Mouse (Mus musculus) hindbrain, embryonic 14.5 days (tissue): ENCODE data around the gene Spata2l. TPM values are rescaled to one million over a fixed set of nuclear protein-coding genes. Genes with fewer than 3 reads are reported as not detected.
"Not testable (repeated sequence)": the region's sequence is repeated elsewhere in the genome, so short reads cannot be mapped to it uniquely, and the experiment has no call there.

Source experiments
- ATAC-seq: fragments of 200-750 bp; cut with Nextera tagmentation; 2 replicates; pipeline ENCODE4 v1.8.0; 2017; ENCODE audit warnings: moderate number of reproducible peaks, mild to moderate bottlenecking, moderate TSS enrichment, moderate library complexity; ENCODE audit not compliant: low FRiP score
- DNase-seq: peaks from one replicate; pipeline ENCODE4 v3.0.0-alpha.2; 2015; ENCODE audit warnings: low spot score
- H3K27ac ChIP-seq: fragments of 300-500 bp; sonication (generic); 2 replicates; pipeline ENCODE4 v1.5.1; 2014; ENCODE audit warnings: mild to moderate bottlenecking, moderate library complexity
- H3K27me3 ChIP-seq: fragments of 300-500 bp; sonication (generic); 2 replicates; pipeline ENCODE4 v1.6.1; 2014; ENCODE audit warnings: mild to moderate bottlenecking, low read length, mixed read lengths; ENCODE audit not compliant: control insufficient read depth, insufficient read depth
- H3K36me3 ChIP-seq: fragments of 300-500 bp; sonication (generic); replicated peaks from 2 replicates; pipeline ENCODE4 v1.6.1; 2014; ENCODE audit not compliant: control insufficient read depth, insufficient read depth
- H3K4me1 ChIP-seq: fragments of 300-500 bp; sonication (generic); replicated peaks from 2 replicates; pipeline ENCODE4 v1.6.1; 2014; ENCODE audit warnings: antibody characterized with exemption, low read length, mixed read lengths; ENCODE audit not compliant: control insufficient read depth, insufficient read depth
- H3K4me2 ChIP-seq: fragments of 300-500 bp; sonication (generic); replicated peaks from 2 replicates; pipeline ENCODE4 v1.6.1; 2014; ENCODE audit warnings: mild to moderate bottlenecking, moderate library complexity
- H3K4me3 ChIP-seq: fragments of 300-500 bp; sonication (generic); replicated peaks from 2 replicates; pipeline ENCODE4 v1.5.1; 2014; ENCODE audit warnings: mild to moderate bottlenecking, low read length
- H3K9ac ChIP-seq: fragments of 300-500 bp; sonication (generic); 2 replicates; pipeline ENCODE4 v1.6.1; 2014
- H3K9me3 ChIP-seq: fragments of 300-500 bp; sonication (generic); 2 replicates; pipeline ENCODE4 v1.6.1; 2016; ENCODE audit warnings: low read length; ENCODE audit not compliant: control insufficient read depth
- WGBS: fragments of 180-500 bp; shearing (Covaris S2); extraction: QIAGEN DNeasy Blood & Tissue Kit; methylation state at CpG from one replicate; pipeline ENCODE4 v1.1.7; 2014; 5-methylcytosine and 5-hydroxymethylcytosine counted together
- polyA plus RNA-seq: library from polyadenylated mRNA; unstranded; fragments of >200 nt; fragmentation: Nextera tagmentation; extraction: Ambion mirVana; gene quantifications from 2 replicates; pipeline ENCODE4 v1.2.1, GENCODE M21; 2014

Spata2l gene
- polyA plus RNA-seq = 8.4 and 9.1 TPM in 2 replicates

DNA sequence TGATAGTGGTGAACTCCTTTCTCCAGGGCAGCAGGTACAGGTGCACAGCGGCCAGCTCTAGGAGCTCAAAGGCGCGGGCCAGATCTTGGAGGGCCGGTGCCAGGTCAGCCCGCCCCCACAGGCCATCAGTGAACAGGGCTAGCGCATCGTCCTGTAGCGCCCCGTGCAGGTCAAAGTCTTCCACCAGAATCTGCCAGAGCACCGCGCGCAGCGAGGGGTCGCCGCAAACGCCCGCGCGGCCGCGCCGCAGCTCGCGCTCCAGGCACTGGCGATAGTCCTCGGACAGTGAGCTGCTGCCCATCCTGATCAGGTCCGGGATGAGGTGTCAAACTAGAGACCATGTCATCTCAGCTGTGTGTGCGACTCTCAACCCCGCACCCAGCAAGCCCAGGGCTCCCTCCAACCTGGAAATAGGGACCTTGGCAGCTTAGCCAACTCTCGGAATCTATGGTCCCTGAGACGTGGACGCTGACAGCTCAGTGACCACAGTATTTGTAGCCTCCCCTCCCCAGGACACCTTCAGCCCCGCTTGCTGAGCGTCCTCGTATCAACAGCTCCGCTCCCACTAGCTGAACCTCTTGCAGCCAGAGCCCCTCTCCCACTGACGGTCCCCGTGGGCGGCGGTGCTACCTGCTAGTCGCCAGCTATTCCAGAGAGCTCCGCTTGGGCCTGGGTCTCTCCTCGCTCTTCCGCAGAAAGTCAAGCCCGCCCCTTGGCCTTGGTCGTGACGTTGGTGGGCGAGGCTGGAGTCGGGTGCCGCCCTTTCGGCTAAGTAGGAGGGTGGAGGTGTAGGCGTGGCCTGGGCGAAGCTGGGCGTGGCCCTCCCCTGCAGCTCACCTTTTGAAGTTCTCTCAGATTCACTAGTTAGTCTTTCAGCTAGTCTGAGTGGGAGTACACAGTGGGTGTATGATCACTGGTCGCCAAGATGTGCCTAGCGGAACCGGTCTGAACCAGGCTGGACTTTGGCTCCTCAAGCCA lies at the start of gene Spata2l:
Gene Spata2l, minus strand, starts transcription at position 714 of the 978 bp plus-strand sequence.
- peak within 1 kb of the TSS; percentile 74 for H3K4me2 ChIP-seq
- peak within 1 kb of the TSS; percentile 43 for H3K4me3 ChIP-seq
- H3K36me3 ChIP-seq = no peaks in the 10 kb centered on the region; the same call in 1 of the 2 replicates
- H3K27me3 ChIP-seq = 0 out of 2 replicates have a peak, but pooled peaks cover 10% of the 10 kb centered on the region
- H3K4me1 ChIP-seq = peaks cover 17% of the 10 kb centered on the region; the same call in 1 of the 2 replicates
- DNase-seq = peak; percentile 76
- peak; percentile 75 for ATAC-seq
- peak within 1 kb of the TSS; percentile 60 for H3K9ac ChIP-seq
- no peaks in the 10 kb centered on the region for H3K9me3 ChIP-seq
- WGBS = 2% methylated on average over 57 of the region's 57 CpGs
- H3K27ac ChIP-seq = no peak within 1 kb of the TSS

DNA sequence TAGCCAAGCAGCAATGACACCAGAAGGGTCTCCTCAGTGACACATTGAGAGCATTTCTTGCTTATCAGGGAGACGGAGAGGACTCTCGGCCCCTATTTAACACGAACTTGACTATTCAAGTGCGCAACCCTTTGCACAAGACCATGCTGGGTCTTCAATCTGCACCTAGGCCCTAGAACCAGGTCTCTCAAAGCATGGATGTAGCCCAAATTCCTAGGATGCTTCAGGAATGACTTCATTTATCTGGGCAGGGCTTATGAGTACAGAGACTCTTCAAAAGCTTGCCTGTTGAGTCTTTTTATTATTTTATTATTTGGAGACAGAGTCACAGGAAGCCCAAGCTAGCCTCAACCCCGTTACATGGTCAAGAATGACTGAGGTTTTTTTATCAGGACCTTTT lies 48.5 kb upstream of the Spata2l start:
- H3K27ac ChIP-seq = no peak overlapping the region
- no peaks in the 10 kb centered on the region for H3K36me3 ChIP-seq
- 92% methylated on average over 5 of the region's 5 CpGs for WGBS
- H3K9ac ChIP-seq = no peak overlapping the region
- DNase-seq (no peak), ATAC-seq (no peak)
- H3K4me2 ChIP-seq = no peak overlapping the region
- no peaks in the 10 kb centered on the region for H3K4me1 ChIP-seq
- no peaks in the 10 kb centered on the region for H3K9me3 ChIP-seq
- no peak overlapping the region for H3K4me3 ChIP-seq
- no peaks in the 10 kb centered on the region for H3K27me3 ChIP-seq

DNA sequence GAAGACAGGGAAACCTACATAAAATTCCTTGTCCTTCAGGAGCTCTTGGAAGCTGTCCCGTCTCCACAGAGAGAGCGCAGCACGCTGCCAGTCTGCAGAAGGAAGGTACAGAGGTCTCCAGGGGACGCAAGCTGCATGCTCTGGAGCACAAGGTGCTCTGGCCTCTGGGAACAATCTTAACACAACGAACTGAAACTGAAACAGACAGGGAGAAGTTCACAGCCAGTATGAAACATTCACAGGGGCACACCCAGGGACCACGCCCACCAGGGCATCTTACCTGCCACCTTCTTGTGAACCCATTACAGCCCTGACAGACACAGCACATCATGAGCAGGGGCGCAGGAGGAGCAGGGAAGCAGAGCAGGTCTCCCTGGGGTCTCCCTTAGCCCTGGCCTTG lies 48.0 kb upstream of the Spata2l start:
- H3K4me1 ChIP-seq = no peaks in the 10 kb centered on the region
- no peak overlapping the region for H3K4me3 ChIP-seq
- H3K27ac ChIP-seq = no peak overlapping the region
- no peak overlapping the region for H3K9ac ChIP-seq
- no peaks in the 10 kb centered on the region for H3K9me3 ChIP-seq
- WGBS = 96% methylated on average over 7 of the region's 7 CpGs
- ATAC-seq = no peak
- no peaks in the 10 kb centered on the region for H3K36me3 ChIP-seq
- no peak overlapping the region for H3K4me2 ChIP-seq
- no peaks in the 10 kb centered on the region for H3K27me3 ChIP-seq
- DNase-seq = no peak

DNA sequence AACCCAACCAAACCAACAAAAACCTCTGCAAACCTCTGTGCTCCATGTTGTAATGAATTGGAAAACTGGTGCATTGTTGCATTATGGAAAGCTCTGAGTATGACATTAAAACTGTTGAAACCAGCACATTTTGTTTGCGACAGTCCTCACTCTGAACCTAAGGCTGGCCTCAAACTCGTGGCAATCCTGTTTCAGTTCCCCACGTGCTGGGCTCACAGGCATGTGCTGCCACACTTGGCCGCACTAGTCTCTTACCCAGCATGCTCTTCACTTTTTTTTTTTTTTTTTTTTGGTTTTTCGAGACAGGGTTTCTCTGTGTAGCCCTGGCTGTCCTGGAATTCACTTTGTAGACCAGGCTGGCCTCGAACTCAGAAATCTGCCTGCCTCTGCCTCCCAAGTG lies 47.0 kb upstream of the Spata2l start:
- not testable (repeated sequence) for H3K4me2 ChIP-seq, H3K4me3 ChIP-seq, DNase-seq, H3K27me3 ChIP-seq, H3K36me3 ChIP-seq, H3K9ac ChIP-seq, ATAC-seq, H3K9me3 ChIP-seq, H3K4me1 ChIP-seq, H3K27ac ChIP-seq
- WGBS = 94% methylated on average over 5 of the region's 6 CpGs

DNA sequence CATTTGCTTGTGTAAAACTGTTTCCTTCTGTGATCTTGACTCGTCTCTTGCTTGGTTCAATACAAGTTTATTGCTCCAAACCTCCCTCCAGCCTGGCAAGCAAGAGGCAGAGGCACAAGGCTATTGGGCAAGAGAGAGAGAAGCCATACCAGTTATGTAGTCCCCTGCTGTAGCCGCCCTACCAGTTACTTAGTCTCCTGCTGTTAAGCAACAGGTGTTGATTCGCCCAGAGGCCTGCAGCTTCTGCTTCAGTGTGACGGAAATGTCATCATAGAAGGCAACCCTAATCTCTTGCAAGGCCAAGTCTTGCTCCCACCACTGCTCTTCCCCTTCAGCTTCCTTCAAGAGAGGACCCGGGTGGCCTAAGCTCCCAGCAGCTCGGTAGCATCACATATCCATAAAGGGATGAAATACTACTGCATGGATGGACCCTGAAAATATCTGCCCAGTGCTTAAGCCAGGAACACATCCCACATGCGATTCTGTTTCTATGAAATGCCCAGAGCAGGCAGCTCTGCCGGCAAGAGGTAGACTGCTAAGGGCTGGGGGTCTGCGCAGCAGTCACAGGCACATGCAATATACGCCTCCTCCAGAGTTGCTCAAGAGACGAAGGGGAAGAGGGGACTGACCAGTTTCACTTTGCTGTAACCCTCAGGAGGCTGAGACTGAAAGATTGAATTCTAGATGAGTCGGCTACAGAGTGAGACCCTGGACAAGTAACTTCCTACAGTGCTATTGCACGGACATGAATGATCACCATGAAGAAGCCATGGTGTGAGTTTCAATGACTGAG lies 44.5 kb upstream of the Spata2l start:
- no peak overlapping the region for H3K27ac ChIP-seq
- no peak overlapping the region for H3K4me2 ChIP-seq
- H3K27me3 ChIP-seq = no peaks in the 10 kb centered on the region
- no peaks in the 10 kb centered on the region for H3K4me1 ChIP-seq
- H3K4me3 ChIP-seq = no peak overlapping the region
- no peak overlapping the region for H3K9ac ChIP-seq
- DNase-seq = no peak
- ATAC-seq = no peak
- WGBS = 91% methylated on average over 13 of the region's 13 CpGs
- no peaks in the 10 kb centered on the region for H3K36me3 ChIP-seq
- H3K9me3 ChIP-seq = no peaks in the 10 kb centered on the region

DNA sequence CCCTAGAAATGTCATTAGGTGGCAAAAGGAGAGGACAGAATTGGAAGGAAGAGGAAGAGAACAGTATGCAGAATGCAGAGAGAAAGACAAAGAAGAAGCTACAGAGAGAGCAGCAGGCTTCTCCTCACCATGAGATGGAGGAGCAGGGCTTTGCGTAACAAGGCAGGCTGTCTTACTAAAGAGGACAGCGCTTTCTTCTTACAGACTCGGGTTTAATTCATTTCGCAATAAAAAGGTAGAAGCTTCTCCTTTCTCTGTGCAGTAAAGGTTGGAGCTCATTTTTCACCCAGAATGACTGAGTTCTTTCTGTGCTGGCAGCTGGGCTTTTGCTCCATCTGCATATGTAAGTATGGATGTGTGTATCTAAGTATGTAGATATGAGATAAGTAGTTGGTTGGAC lies 43.8 kb upstream of the Spata2l start:
- ATAC-seq = no peak
- 95% methylated on average over 4 of the region's 4 CpGs for WGBS
- no peaks in the 10 kb centered on the region for H3K27me3 ChIP-seq

DNA sequence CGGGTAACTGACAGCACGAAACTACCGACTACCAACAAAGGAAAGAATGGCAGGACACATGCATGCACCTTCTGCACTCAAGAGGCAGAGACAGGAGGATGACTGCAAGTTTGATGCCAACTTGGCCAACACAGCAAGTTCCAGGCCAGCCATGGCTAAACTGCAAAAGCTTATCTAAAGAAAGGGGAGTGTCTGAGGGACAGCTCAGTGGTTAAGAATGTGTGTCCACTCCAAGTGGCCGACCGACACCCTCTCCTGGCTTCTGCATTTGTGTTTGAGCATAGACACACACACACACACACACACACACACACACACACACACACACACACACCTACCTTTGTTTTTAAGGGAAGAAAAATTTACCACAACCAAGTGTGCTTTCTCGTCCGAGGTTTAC lies 42.4 kb upstream of the Spata2l start:
- H3K4me3 ChIP-seq = no peak overlapping the region
- H3K27me3 ChIP-seq = no peaks in the 10 kb centered on the region
- no peak overlapping the region for H3K4me2 ChIP-seq
- no peaks in the 10 kb centered on the region for H3K9me3 ChIP-seq
- H3K4me1 ChIP-seq = no peaks in the 10 kb centered on the region
- H3K9ac ChIP-seq = no peak overlapping the region
- H3K27ac ChIP-seq = no peak overlapping the region
- 78% methylated on average over 7 of the region's 7 CpGs for WGBS
- H3K36me3 ChIP-seq = no peaks in the 10 kb centered on the region
- ATAC-seq = no peak
- DNase-seq = no peak

More for the DNA sequence above, 43.8 kb upstream of the Spata2l start:
- DNase-seq = no peak
- no peaks in the 10 kb centered on the region for H3K36me3 ChIP-seq
- H3K27ac ChIP-seq = no peak overlapping the region
- H3K4me3 ChIP-seq = no peak overlapping the region
- no peaks in the 10 kb centered on the region for H3K9me3 ChIP-seq
- H3K9ac ChIP-seq = no peak overlapping the region
- H3K4me2 ChIP-seq = no peak overlapping the region
- no peaks in the 10 kb centered on the region for H3K4me1 ChIP-seq

DNA sequence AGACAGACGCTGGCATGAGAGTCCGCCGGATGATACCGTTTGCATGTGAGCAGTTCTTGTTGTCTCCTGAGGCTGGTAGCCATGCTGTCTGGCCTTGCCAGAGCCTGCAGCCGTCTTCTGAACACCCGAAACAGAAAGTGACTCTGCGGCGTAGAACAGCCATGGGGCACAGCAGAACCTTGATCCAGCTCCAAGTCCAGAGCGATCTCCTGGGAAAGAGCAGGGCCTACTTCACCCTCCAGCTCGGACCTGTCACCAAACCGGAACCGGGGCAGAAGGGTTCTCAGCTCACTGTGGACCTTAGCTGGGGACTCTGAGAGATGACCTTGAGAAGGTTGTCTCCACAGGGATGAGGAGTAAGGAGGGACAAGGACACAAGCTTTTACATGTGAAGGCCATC lies 39.1 kb upstream of the Spata2l start:
- no peaks in the 10 kb centered on the region for H3K9me3 ChIP-seq
- H3K4me3 ChIP-seq = no peak overlapping the region
- H3K27me3 ChIP-seq = no peaks in the 10 kb centered on the region
- ATAC-seq (no peak), DNase-seq (no peak)
- peaks cover 8% of the 10 kb centered on the region for H3K36me3 ChIP-seq
- 93% methylated on average over 12 of the region's 12 CpGs for WGBS
- no peak overlapping the region for H3K4me2 ChIP-seq
- no peak overlapping the region for H3K9ac ChIP-seq
- H3K4me1 ChIP-seq = no peaks in the 10 kb centered on the region
- H3K27ac ChIP-seq = no peak overlapping the region

DNA sequence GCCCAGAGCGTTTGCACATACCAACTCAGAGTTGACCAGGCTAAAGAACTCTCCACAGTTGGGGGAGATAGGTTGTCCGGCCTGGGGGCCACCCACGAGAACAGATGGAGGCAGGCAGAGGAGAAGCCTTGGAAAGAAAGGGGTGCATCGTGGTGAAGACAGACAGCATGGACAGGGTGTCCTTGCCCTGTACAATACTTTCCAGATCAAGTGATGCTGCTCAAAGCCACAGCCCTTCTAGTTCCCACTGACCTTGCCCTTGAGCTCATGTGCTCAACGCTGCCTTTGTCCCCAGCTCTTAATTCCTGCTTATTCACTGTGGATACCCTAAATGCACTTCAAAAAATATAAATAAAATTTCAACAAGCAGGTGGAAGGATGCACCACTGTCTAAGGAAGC lies 38.4 kb upstream of the Spata2l start:
- Histone ChIP-seq H3K27me3 (no peaks in the 10 kb centered on the region), H3K9ac (no peak overlapping the region), H3K36me3 (peaks cover 14% of the 10 kb centered on the region), H3K4me1 (no peaks in the 10 kb centered on the region), H3K4me3 (no peak overlapping the region), H3K27ac (no peak overlapping the region), H3K4me2 (no peak overlapping the region), H3K9me3 (no peaks in the 10 kb centered on the region)
- no peak for DNase-seq
- 87% methylated on average over 5 of the region's 5 CpGs for WGBS
- ATAC-seq = no peak
